Mouse (Mus musculus): Measurements from ENCODE around the gene Tdrd1. TPM values are rescaled to one million over a fixed set of nuclear protein-coding genes. Genes with fewer than 3 reads are reported as not detected.

Gene Tdrd1
- not detected for polyA plus RNA-seq (2012; fragmentation: generic; extraction: Trizol)

GRCm38 (mm10) chr19:56826047-56826631, at the start of gene Tdrd1:
TSS of gene Tdrd1 (plus strand) at chr19:56826209.

GRCm38 (mm10) chr19:56821798-56822447, 4.1 kb upstream of the Tdrd1 start, which contains the start of gene Ccdc186:
TSS of gene Ccdc186 (minus strand) at chr19:56822190.

GRCm38 (mm10) chr19:56873816-56874600, 48.0 kb downstream of the Tdrd1 start, which contains the start of gene Vwa2:
TSS of gene Vwa2 (plus strand) at chr19:56874249.

Other genes starting within 250 kb of the Tdrd1 start
- not detected for gene Adrb1, start 104.0 kb upstream of the Tdrd1 start, polyA plus RNA-seq (2012; fragmentation: generic; extraction: Trizol)
- 1 to 10 TPM in 1 of 2 experiments, under 1 TPM in 1; 0.16 to 3.5 TPM for gene Ccdc186, start 4.0 kb upstream of the Tdrd1 start, polyA plus RNA-seq (2012; fragmentation: generic; extraction: Trizol)
- under 1 TPM in 1 of 2 experiments, not detected in 1; 0.02 TPM for gene Vwa2, start 48.0 kb downstream of the Tdrd1 start, polyA plus RNA-seq (2012; fragmentation: generic; extraction: Trizol)
- 1 to 10 TPM in 1 of 2 experiments, under 1 TPM in 1; 0.04 to 1.0 TPM for gene Afap1l2, start 182.0 kb downstream of the Tdrd1 start, polyA plus RNA-seq (2012; fragmentation: generic; extraction: Trizol)